Mouse (Mus musculus) E14TG2a.4 (cell line): ENCODE measurements around the gene Trib2.

ENCODE experiments used
- CTCF ChIP-seq: conservative IDR thresholded peaks from 2 replicates; pipeline ENCODE4 v1.5.1; 2014; ENCODE audit warnings: low read length
- POU5F1 ChIP-seq: IDR thresholded peaks from 2 replicates; pipeline ENCODE4 v1.6.1; 2014; ENCODE audit warnings: low read length, borderline replicate concordance

- TF ChIP-seq CTCF (no peak), POU5F1 (no peak)
Observed at GRCm38 (mm10) chr12:15800914-15801570, 15.7 kb downstream of the Trib2 start.
